ENCODE assay signal across 15 mouse cellular contexts in genomic region chr17:29055586-29055985, GRCm38 (mm10).
"Had no signal": no experiment of that assay in that cellular context is flagged by ENCODE, and none has a peak within 500 bp of the region (broad histone marks: within the 10 kb centered on the region; RNA-seq: fewer than 3 reads in every experiment).

No protein-coding gene starts in this region.

- H3K9me3 ChIP-seq: liver, embryonic 13.5 days; lung, embryonic 15.5 days; neural tube, embryonic 13.5 days had no signal

- H3K4me3 ChIP-seq: layer of hippocampus, adult 2 months; liver, embryonic 13.5 days; lung, embryonic 15.5 days; neural tube, embryonic 13.5 days had no signal

- H3K9ac ChIP-seq: liver, embryonic 13.5 days; liver, postnatal 0 days; lung, embryonic 15.5 days; neural tube, embryonic 13.5 days had no signal

- DNase-seq: kidney, postnatal 4 days; liver, embryonic 13.5 days; liver, postnatal 0 days; lung, postnatal 14 days; midbrain, embryonic 14.5 days; retina, postnatal 1 day; right cerebral cortex, postnatal 4 days; spleen, adult 18-20 months; thymus, adult 18-20 months; thymus, postnatal 14 days had no signal

- H3K4me2 ChIP-seq: liver, embryonic 13.5 days; lung, embryonic 15.5 days; neural tube, embryonic 13.5 days had no signal

- H3K27ac ChIP-seq: layer of hippocampus, adult 2 months; liver, embryonic 13.5 days; lung, embryonic 15.5 days; macrophage had no signal

- ATAC-seq: intestine, postnatal 0 days had no signal

- H3K36me3 ChIP-seq: liver, embryonic 13.5 days; lung, embryonic 15.5 days; neural tube, embryonic 13.5 days had no signal

- H3K27me3 ChIP-seq: liver, embryonic 13.5 days; lung, embryonic 15.5 days; neural tube, embryonic 13.5 days had no signal
